Mouse (Mus musculus) limb, embryonic 11.5 days (tissue): ENCODE measurements around the gene 2310022B05Rik. TPM values are rescaled to one million over a fixed set of nuclear protein-coding genes. Genes with fewer than 3 reads are reported as not detected.

Experiments
- ATAC-seq: fragments of 200-750 bp; cut with Nextera tagmentation; 2 replicates; pipeline ENCODE4 v1.8.0; 2017; ENCODE audit warnings: low read depth; ENCODE audit not compliant: insufficient number of reproducible peaks, low FRiP score, low TSS enrichment
- DNase-seq: peaks from one replicate; pipeline ENCODE4 v3.0.0-alpha.2; 2015; ENCODE audit warnings: low spot score
- H3K27ac ChIP-seq: fragments of 300-500 bp; sonication (generic); replicated peaks from 2 replicates; pipeline ENCODE4 v1.5.1; 2014; ENCODE audit warnings: low read depth, mild to moderate bottlenecking, low read length
- H3K27me3 ChIP-seq: fragments of 300-500 bp; sonication (generic); 2 replicates; pipeline ENCODE4 v1.6.1; 2014; ENCODE audit warnings: mild to moderate bottlenecking, low read length, mixed read lengths; ENCODE audit not compliant: control insufficient read depth, insufficient read depth
- H3K36me3 ChIP-seq: fragments of 300-500 bp; sonication (generic); 2 replicates; pipeline ENCODE4 v1.6.1; 2014; ENCODE audit warnings: mild to moderate bottlenecking, low read length, moderate library complexity, mixed read lengths; ENCODE audit not compliant: control insufficient read depth, insufficient read depth
- H3K4me1 ChIP-seq: fragments of 300-500 bp; sonication (generic); 2 replicates; pipeline ENCODE4 v1.6.1; 2014; ENCODE audit warnings: low read length, mixed read lengths; ENCODE audit not compliant: control insufficient read depth, insufficient read depth
- H3K4me2 ChIP-seq: fragments of 300-500 bp; sonication (generic); 2 replicates; pipeline ENCODE4 v1.6.1; 2014; ENCODE audit warnings: low read depth, mild to moderate bottlenecking, moderate library complexity; ENCODE audit not compliant: severe bottlenecking
- H3K4me3 ChIP-seq: fragments of 300-500 bp; sonication (generic); 2 replicates; pipeline ENCODE4 v1.5.1; 2014; ENCODE audit warnings: low read depth, low read length
- H3K9ac ChIP-seq: fragments of 300-500 bp; sonication (generic); 2 replicates; pipeline ENCODE4 v1.6.1; 2014; ENCODE audit warnings: mild to moderate bottlenecking, low read length
- H3K9me3 ChIP-seq: fragments of 300-500 bp; sonication (generic); 2 replicates; pipeline ENCODE4 v1.6.1; 2016; ENCODE audit warnings: low read length; ENCODE audit not compliant: control insufficient read depth
- WGBS: fragments of 180-500 bp; shearing (Covaris S2); extraction: QIAGEN DNeasy Blood & Tissue Kit; methylation state at CpG from one replicate; pipeline ENCODE4 v1.1.7; 2014; 5-methylcytosine and 5-hydroxymethylcytosine counted together
- polyA plus RNA-seq: library from polyadenylated mRNA; unstranded; fragments of >200 nt; fragmentation: Nextera tagmentation; extraction: Ambion mirVana; gene quantifications from 2 replicates; pipeline ENCODE4 v1.2.1, GENCODE M21; 2014

2310022B05Rik gene
- polyA plus RNA-seq, 1 experiment from 2014 or later: 28.2 TPM

DNA sequence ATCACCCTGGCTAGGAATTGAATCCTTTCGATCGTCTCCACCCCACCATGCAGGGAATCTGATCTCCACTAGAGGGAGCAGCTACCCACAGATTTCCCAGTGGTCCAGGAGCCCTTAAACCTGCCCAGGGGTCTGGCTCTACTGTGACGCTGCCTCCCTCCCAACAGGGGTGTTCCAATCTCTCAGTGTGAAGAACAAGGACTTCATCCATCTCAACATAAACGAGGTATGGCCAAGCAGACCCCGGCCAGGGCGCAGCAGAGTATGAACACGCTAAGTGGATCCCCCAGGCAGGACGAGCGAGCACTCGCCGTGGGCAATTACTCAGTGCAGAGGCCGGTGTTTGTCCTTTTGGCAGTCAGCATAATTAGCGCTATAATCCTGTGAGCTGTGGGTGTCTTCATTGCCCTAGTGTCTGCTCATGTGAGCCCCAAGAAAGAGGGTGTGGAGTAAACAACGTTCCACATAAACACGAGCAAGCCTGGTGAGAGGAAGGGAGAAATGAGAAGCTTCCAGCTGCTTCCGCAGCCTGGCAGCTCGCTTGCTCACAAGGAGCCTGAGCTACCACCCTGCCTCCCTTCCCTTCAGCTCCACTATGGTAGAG lies 45.8 kb downstream of the 2310022B05Rik start:
- no peak overlapping the region for H3K27ac ChIP-seq
- 0 out of 2 replicates have a peak, but pooled peaks have one; percentile 21 for ATAC-seq
- no peaks in the 10 kb centered on the region for H3K27me3 ChIP-seq
- no peaks in the 10 kb centered on the region for H3K4me1 ChIP-seq
- H3K4me3 ChIP-seq: peak overlapping the region; percentile 15
- H3K36me3 ChIP-seq: no peaks in the 10 kb centered on the region
- peak overlapping the region; percentile 65 for H3K4me2 ChIP-seq
- peak; percentile 81 for DNase-seq
- WGBS: 9% methylated on average over 17 of the region's 17 CpGs
- H3K9ac ChIP-seq: peak overlapping the region; percentile 45
- no peaks in the 10 kb centered on the region for H3K9me3 ChIP-seq

DNA sequence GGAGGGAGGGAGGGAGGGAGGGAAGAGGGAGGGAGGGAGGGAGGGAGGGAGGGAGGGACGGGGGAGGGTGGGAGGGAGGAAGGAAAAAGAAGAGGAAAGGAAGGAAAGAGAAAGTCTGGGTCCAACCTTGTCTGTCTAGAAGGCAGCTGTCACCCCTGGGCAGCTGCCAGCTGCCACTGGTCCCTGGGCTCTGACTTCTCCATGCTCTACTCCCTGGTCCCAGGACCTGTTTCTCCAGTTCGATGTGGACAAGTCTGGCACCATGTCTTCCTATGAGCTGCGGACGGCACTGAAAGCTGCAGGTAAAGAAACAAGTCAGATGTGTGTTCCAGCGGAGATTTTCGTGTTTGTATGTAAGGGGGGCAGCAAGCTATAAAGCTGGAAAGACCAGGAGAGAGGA lies 48.8 kb downstream of the 2310022B05Rik start:
- Histone ChIP-seq H3K4me1 (no peaks in the 10 kb centered on the region), H3K9me3 (no peaks in the 10 kb centered on the region), H3K36me3 (no peaks in the 10 kb centered on the region), H3K27me3 (no peaks in the 10 kb centered on the region), H3K9ac (no peak overlapping the region), H3K4me2 (no peak overlapping the region), H3K4me3 (no peak overlapping the region), H3K27ac (no peak overlapping the region)
- ATAC-seq (no peak), DNase-seq (no peak)
- WGBS: 75% methylated on average over 6 of the region's 6 CpGs

DNA sequence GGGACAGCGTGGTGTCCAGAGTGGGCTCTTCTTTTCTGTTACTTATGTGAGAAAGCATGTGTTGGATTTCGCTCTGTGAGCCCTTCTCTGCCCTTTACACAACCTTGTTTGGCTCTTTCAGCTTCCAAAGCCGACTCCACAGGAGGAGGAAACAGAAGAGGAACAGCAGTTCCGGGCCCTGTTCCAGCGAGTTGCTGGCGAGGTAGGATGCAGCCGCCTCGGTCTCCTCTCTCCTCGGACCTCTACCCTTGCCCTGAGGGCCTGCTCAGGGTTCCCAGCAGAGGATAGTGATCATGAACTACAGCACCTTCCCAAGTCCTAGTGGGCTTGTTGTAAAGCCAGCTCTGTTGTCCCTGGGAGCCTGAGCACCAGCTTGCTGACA lies 54.2 kb downstream of the 2310022B05Rik start:
- no peak for ATAC-seq
- Histone ChIP-seq H3K4me3 (no peak overlapping the region), H3K4me1 (no peaks in the 10 kb centered on the region), H3K36me3 (no peaks in the 10 kb centered on the region), H3K9ac (no peak overlapping the region), H3K9me3 (no peaks in the 10 kb centered on the region), H3K4me2 (no peak overlapping the region), H3K27me3 (no peaks in the 10 kb centered on the region), H3K27ac (no peak overlapping the region)
- 82% methylated on average over 9 of the region's 9 CpGs for WGBS
- no peak for DNase-seq

DNA sequence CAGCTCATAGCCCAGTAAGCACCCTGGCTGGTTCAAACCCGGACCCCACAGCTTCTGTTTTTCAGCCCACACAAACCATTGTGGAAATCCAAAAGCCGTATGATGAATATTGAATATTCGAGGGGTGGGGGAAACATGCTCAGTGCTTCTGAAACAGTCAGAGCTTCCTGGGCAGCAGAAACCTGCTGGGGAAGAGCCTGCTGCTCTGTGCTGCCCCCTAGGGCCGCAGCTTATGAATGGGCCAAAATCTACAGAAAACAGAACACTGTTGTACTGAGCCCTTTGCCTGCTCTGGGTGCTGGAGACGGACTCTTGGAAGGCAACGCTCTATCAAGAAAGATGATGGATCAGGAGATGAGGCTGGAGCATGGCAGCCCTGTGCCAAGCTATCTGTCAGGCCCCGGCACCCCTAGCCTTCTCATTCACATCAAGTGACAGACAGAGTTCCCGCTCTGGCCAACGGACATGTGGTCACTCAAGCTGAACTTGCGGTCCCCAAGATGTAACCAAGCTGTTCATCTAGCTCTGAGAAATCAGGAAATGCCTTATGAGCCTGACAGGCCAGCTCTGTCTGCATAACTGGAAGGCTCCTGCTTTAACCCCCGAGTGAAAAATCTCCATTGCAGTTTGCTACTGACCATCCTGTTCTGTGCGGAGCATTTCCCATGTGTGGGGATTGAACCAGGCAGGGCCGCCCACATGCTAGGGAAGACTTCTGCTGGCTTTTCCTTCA lies 54.8 kb downstream of the 2310022B05Rik start:
- Histone ChIP-seq H3K4me2 (no peak overlapping the region), H3K27ac (no peak overlapping the region), H3K4me3 (no peak overlapping the region), H3K9me3 (no peaks in the 10 kb centered on the region), H3K36me3 (no peaks in the 10 kb centered on the region), H3K27me3 (no peaks in the 10 kb centered on the region), H3K9ac (no peak overlapping the region), H3K4me1 (no peaks in the 10 kb centered on the region)
- DNase-seq (no peak), ATAC-seq (no peak)
- 76% methylated on average over 13 of the region's 13 CpGs for WGBS

GRCm38 (mm10) chr8:124604066-124604465 lies 59.1 kb downstream of the 2310022B05Rik start:
- no peak for ATAC-seq
- Histone ChIP-seq H3K4me2 (no peak overlapping the region), H3K4me3 (no peak overlapping the region), H3K27ac (no peak overlapping the region), H3K36me3 (no peaks in the 10 kb centered on the region), H3K4me1 (no peaks in the 10 kb centered on the region), H3K9me3 (no peaks in the 10 kb centered on the region), H3K9ac (no peak overlapping the region), H3K27me3 (no peaks in the 10 kb centered on the region)
- DNase-seq: no peak
- 66% methylated on average over 5 of the region's 5 CpGs for WGBS

- DNase-seq (no peak), ATAC-seq (no peak)
- H3K9ac ChIP-seq: no peak overlapping the region
- no peaks in the 10 kb centered on the region for H3K4me1 ChIP-seq
- 89% methylated on average over 4 of the region's 4 CpGs for WGBS
- no peak overlapping the region for H3K4me3 ChIP-seq
- H3K36me3 ChIP-seq: no peaks in the 10 kb centered on the region
- H3K4me2 ChIP-seq: no peak overlapping the region
- no peak overlapping the region for H3K27ac ChIP-seq
- no peaks in the 10 kb centered on the region for H3K9me3 ChIP-seq
- no peaks in the 10 kb centered on the region for H3K27me3 ChIP-seq
Measured at GRCm38 (mm10) chr8:124589393-124589792, 73.8 kb downstream of the 2310022B05Rik start.

DNA sequence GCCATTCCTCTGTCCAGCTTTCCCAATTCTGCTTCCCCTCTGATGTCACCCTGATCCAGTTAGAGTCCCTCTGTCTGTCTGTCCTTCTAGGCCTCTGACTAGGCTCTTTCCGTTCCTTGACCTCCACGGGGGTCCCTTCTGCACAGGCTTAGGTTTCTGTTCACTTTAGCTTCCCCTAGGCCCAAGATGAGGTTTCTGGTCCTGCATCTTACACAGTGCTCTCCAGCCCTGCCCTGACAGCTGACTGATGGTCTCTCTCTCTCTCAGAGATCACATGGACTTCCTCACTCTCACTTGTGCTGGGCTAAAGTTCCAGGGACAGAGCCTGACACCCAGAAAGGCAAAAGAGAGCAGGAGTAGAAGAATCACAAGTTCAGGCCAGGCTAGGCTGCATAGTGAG lies 76.6 kb downstream of the 2310022B05Rik start:
- no peak for DNase-seq
- no peaks in the 10 kb centered on the region for H3K9me3 ChIP-seq
- WGBS: 79% methylated on average over 2 of the region's 2 CpGs

More for the DNA sequence above, 76.6 kb downstream of the 2310022B05Rik start:
- H3K4me2 ChIP-seq: no peak overlapping the region
- no peaks in the 10 kb centered on the region for H3K4me1 ChIP-seq
- H3K36me3 ChIP-seq: no peaks in the 10 kb centered on the region
- no peak overlapping the region for H3K27ac ChIP-seq
- H3K9ac ChIP-seq: no peak overlapping the region
- no peak for ATAC-seq
- no peaks in the 10 kb centered on the region for H3K27me3 ChIP-seq
- no peak overlapping the region for H3K4me3 ChIP-seq
